Mouse (Mus musculus) large intestine, adult 2 months (tissue): ENCODE results near the gene Bloc1s2. TPM values are rescaled to one million over a fixed set of nuclear protein-coding genes. Genes with fewer than 3 reads are reported as not detected.

Experiments
- DNase-seq: peaks from one replicate; pipeline ENCODE4 v3.0.0-alpha.2; 2012; ENCODE audit warnings: low read depth, low spot score
- WGBS: fragments of 180-500 bp; shearing (Covaris S2); methylation state at CpG from one replicate; pipeline ENCODE4 v1.1.7; 2018; 5-methylcytosine and 5-hydroxymethylcytosine counted together
- polyA plus RNA-seq: library from polyadenylated mRNA; depleted of rRNA; stranded (reverse); fragments of >200 nt; gene quantifications from 2 replicates; pipeline ENCODE4 v1.2.3, GENCODE M21; 2012; rRNA removed

Bloc1s2 gene
- polyA plus RNA-seq, result 31.0 and 32.4 TPM in 2 replicates

- peak; percentile 76 for DNase-seq
- 1% methylated on average over 46 of the region's 46 CpGs for WGBS
Observed at GRCm38 (mm10) chr19:44145702-44146567, at the start of gene Bloc1s2. Bloc1s2 (minus strand) TSS chr19:44146446.

- 13% methylated on average over 7 of the region's 7 CpGs for WGBS
- peak; percentile 13 for DNase-seq
Observed at GRCm38 (mm10) chr19:44195138-44195537, 48.9 kb upstream of the Bloc1s2 start.

- no peak for DNase-seq
- 52% methylated on average over 7 of the region's 7 CpGs for WGBS
Observed at GRCm38 (mm10) chr19:44193906-44194305, 47.7 kb upstream of the Bloc1s2 start.

DNA sequence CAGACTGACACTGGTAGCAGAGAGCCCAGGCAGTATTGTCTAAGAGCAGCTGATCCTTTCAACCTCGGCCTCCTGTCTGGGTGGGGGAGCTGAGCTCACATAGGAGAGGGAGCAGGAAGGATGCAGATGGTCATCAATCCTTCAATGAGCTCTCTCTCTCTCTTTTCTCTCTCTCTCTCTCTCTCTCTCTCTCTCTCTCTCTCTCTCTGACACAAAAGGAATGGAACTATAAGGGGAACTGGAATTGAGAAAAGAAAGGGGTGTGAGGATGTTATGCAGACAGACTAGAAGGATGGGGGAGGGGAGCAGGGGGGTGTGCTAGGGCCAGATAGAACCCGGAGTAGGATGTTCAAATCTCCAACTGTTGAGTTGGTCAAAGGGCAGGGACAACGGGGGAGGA is 46.1 kb upstream of the Bloc1s2 start, which contains the start of gene Pkd2l1:
Gene Pkd2l1 (minus strand): TSS at position 101 of the 400 bp plus-strand sequence.
- 30% methylated on average over 3 of the region's 3 CpGs for WGBS
- no peak for DNase-seq

GRCm38 (mm10) chr19:44189056-44189455 is 42.8 kb upstream of the Bloc1s2 start:
- no peak for DNase-seq
- 47% methylated on average over 4 of the region's 4 CpGs for WGBS

GRCm38 (mm10) chr19:44183968-44184367 is 37.7 kb upstream of the Bloc1s2 start:
- no peak for DNase-seq
- WGBS, result 52% methylated on average over 3 of the region's 3 CpGs

DNA sequence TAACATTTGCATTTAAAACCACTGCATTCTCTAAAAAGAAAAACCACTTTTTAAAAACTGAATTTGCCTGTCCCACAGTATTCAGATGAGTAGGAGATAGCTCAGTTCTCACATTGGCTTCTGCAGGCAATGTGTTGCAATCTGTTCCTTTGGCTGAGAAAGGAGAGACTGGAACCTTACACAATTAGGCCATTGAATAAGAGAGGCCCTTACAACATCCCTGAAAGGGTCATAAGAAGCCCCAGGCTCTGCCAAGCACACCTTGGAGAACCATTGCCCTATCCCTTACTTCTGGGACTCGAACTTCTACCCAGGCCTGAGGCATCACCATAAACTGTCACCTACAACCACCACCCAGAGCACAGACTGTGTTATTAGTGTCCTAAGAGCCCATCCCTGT is 34.3 kb upstream of the Bloc1s2 start:
- no peak for DNase-seq
- WGBS, result 76% methylated on average over 1 of the region's 1 CpGs

DNA sequence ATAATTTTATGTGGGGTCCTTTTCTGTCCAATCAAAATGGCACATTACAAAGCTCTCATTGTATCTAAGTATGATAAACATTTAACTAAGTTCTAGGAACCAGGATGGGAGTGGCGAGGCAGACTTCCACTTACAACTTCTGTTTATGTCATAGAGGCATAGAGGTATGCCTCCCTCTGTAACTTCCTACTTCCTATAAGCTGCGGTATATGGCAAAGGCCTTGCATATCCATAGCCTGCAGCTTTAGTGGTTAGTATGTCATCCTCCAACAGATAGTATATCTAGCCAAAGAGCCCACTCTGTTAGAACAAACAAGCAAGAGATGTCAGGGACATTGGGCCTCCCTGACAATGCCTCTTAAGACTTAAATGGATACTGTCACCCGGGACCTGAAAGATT is 30.5 kb upstream of the Bloc1s2 start:
- WGBS, result 72% methylated on average over 3 of the region's 3 CpGs
- DNase-seq, result no peak

DNA sequence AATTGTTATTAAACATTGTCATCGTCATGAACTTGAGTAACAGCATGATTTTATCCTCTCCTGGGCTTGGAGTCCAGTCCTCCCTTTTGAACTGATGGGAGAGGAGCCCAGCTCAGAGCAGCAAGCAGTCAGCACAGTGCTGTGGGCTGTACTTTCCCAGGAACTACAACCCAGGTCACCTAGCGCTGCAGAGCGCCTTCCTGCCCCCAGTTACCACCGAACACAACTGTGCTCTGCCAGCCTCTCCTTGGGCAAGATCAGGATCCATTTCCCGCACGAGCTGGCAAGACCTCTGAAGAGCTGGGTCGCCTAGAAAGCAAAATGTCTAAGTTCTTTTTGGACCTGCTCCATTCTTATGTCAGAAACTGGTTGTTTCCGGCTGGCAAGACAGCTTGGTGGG is 28.6 kb upstream of the Bloc1s2 start:
- WGBS, result 60% methylated on average over 8 of the region's 8 CpGs
- no peak for DNase-seq

DNA sequence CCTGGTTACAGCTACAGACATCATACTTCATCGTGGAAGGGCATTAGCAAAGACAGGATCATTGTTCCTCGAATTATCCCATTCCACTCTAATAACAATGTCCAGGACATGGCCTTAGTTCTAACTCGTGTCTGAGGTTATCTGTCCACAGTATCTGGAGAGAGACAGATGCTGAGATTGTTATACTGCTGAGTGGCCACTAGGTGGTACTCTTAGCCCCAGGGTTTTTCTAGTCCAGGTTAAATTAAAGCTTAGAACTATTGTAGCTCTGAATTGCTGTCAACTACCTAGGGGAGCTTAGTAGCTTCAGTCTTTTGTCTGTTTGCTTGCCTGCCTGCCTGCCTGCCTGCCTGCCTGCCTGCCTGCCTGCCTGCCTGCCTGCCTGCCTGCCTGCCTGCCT is 15.3 kb upstream of the Bloc1s2 start:
- DNase-seq, result no peak
- 2% methylated on average over 3 of the region's 3 CpGs for WGBS

DNA sequence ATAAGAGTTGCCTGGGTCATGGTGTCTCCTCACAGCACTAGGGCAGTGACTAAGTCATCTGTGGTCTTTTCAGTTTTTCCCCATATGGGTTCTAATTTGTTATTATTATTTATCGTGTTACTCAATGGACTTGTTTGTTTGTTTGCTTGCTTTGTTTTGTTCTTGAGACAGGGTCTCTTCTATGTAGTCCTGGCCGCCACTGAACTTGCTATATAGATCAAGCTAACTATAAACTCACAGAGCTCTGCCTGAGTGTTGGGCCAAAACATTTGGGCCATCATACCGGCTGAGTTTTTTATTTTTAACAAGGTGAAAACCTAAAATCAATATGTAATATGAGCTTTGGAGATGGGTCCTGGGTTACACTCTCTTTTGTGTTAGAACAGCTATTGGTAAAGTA is 13.1 kb upstream of the Bloc1s2 start:
- 80% methylated on average over 3 of the region's 3 CpGs for WGBS
- no peak for DNase-seq

DNA sequence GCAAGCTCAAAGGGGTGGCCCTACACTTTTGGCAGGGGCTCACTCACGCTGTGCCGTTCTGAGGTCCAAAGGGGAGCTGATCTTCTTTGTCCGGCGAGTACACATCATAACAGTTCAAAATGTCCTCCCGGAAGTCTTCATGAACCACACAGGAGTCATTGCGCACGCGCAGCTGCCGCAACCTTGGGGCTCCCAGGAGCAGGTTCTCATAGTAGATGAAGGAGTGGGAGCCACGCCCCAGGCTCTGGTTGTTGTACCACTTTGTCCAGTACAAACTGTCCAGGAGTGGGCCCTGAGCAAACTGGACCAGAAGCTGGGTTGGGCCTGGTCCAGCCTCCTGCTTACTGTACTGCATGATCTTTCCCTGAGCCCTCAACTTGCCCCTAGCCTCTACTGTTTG is 10.8 kb upstream of the Bloc1s2 start:
- WGBS, result 93% methylated on average over 10 of the region's 10 CpGs
- DNase-seq, result no peak

DNA sequence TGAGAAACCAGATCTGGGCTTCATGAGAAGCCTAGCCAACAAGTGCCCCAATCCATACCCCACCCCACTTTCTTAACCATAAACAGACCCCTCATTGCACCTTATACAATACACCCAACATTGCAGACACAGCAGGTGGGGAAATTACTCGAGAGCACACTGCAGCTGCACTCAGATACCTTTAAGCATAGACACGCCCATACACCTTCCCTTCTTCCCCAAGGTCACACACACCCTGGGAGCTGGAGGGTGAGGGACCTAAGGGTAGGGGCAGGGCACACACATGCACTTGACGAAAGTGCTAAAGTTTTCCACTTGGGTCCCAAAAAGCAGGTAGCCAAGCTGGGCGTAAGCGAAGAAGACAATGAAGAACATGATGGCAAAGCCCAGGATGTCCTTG is 7.5 kb upstream of the Bloc1s2 start:
- no peak for DNase-seq
- 61% methylated on average over 5 of the region's 5 CpGs for WGBS

GRCm38 (mm10) chr19:44148991-44149390 is 2.7 kb upstream of the Bloc1s2 start:
- no peak for DNase-seq
- 70% methylated on average over 2 of the region's 2 CpGs for WGBS

- WGBS, result 28% methylated on average over 2 of the region's 2 CpGs
- DNase-seq, result no peak
Observed at GRCm38 (mm10) chr19:44148345-44148744, 2.1 kb upstream of the Bloc1s2 start.

- WGBS, result 94% methylated on average over 8 of the region's 8 CpGs
- DNase-seq, result no peak
Observed at GRCm38 (mm10) chr19:44146951-44147350, 705 bp upstream of the Bloc1s2 start.

DNA sequence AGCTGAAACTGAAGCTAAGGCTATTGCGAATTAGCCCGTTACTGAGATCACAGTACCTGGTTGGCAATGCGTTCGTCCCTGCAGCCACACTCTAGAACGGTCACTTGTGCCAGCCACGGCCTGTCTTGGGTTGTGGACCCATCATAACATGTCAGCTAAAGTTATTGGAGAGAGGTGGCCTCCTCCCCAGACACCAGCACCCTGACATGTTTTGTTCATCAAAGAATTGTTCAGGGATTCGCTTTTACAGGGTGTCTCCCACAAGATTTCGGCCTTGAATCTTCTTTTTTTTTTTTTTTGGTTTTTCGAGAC is 278 bp upstream of the Bloc1s2 start:
- WGBS, result 44% methylated on average over 9 of the region's 9 CpGs
- no peak for DNase-seq

- WGBS, result 74% methylated on average over 9 of the region's 9 CpGs
- no peak for DNase-seq
Observed at GRCm38 (mm10) chr19:44144366-44144765, 1.9 kb downstream of the Bloc1s2 start.

GRCm38 (mm10) chr19:44135960-44136485 is 10.2 kb downstream of the Bloc1s2 start:
- DNase-seq, result no peak
- WGBS, result 30% methylated on average over 7 of the region's 7 CpGs

GRCm38 (mm10) chr19:44135072-44135959 is 10.9 kb downstream of the Bloc1s2 start, which contains the start of gene Cwf19l1:
Cwf19l1 (minus strand) TSS chr19:44135876.
- under 1% methylated on average over 45 of the region's 45 CpGs for WGBS
- peak; percentile 81 for DNase-seq
